Mouse (Mus musculus): ENCODE data around the gene Mrpl55. TPM values are rescaled to one million over a fixed set of nuclear protein-coding genes. Genes with fewer than 3 reads are reported as not detected.

Gene Mrpl55
- total RNA-seq, 1 experiment from 2014 or later: 49.0 TPM

Other genes starting within 250 kb of the Mrpl55 start
- gene Hist3h2a, start 247.8 kb upstream of the Mrpl55 start, total RNA-seq (2017): 146 and 162 TPM in 2 replicates
- gene Trim17, start 247.8 kb upstream of the Mrpl55 start, total RNA-seq (2017): not detected in 2 replicates
- gene Trim11, start 224.4 kb upstream of the Mrpl55 start, total RNA-seq (2017): 21.0 and 27.6 TPM in 2 replicates
- gene Obscn, start 66.1 kb upstream of the Mrpl55 start, total RNA-seq (2017): 0.10 and 0.38 TPM in 2 replicates
- 5.6 and 6.1 TPM in 2 replicates for gene Iba57, start 38.7 kb upstream of the Mrpl55 start, total RNA-seq (2017)
- gene Gjc2, start 19.3 kb upstream of the Mrpl55 start, total RNA-seq (2017): not detected in 2 replicates
- 48.5 and 54.2 TPM in 2 replicates for gene Guk1, start 10.3 kb upstream of the Mrpl55 start, total RNA-seq (2017)
- 16.6 and 23.1 TPM in 2 replicates for gene 2310033P09Rik, start 5.8 kb downstream of the Mrpl55 start, total RNA-seq (2017)
- gene Arf1, start 25.8 kb downstream of the Mrpl55 start, total RNA-seq (2017): 237 and 263 TPM in 2 replicates
- gene Wnt3a, start 88.3 kb downstream of the Mrpl55 start, total RNA-seq (2017): not detected in 2 replicates
- gene Wnt9a, start 104.4 kb downstream of the Mrpl55 start, total RNA-seq (2017): 0.30 TPM in 1 of 2 replicates, not detected in the other
- gene Prss38, start 173.2 kb downstream of the Mrpl55 start, total RNA-seq (2017): not detected in 2 replicates
- gene Jmjd4, start 247.6 kb downstream of the Mrpl55 start, total RNA-seq (2017): 5.3 and 7.8 TPM in 2 replicates
- gene Snap47, start 248.7 kb downstream of the Mrpl55 start, total RNA-seq (2017): 9.7 and 16.4 TPM in 2 replicates

All from hematopoietic stem cell, adult 5-6 weeks (primary cell).